Mouse (Mus musculus) MEL (cell line): ENCODE measurements around the gene Gm13693. TPM values are rescaled to one million over a fixed set of nuclear protein-coding genes. Genes with fewer than 3 reads are reported as not detected.
"Not testable (repeated sequence)": the region's sequence is repeated elsewhere in the genome, so short reads cannot be mapped to it uniquely, and the experiment has no call there.

Experiments
- DNase-seq: peaks from one replicate; pipeline ENCODE4 v3.0.0; 2011; ENCODE audit warnings: low read depth, low spot score
- H3K27ac ChIP-seq: 2 replicates; pipeline ENCODE4 v1.5.1; 2012; ENCODE audit warnings: low read depth, mild to moderate bottlenecking, control low read depth, low read length, moderate library complexity; ENCODE audit not compliant: control insufficient read depth
- H3K27me3 ChIP-seq, 2 experiments: fragments of 150-350 bp in 1 of 2; sonication (generic) in 1 of 2; 2 replicates each; pipeline ENCODE4 v1.6.1; 2012; ENCODE audit warnings: low read length in 2 of 2, mild to moderate bottlenecking in 2 of 2, improper control_type of control experiment in 1 of 2, moderate library complexity in 1 of 2; ENCODE audit not compliant: insufficient read depth in 2 of 2, control insufficient read depth in 1 of 2
- H3K36me3 ChIP-seq, 2 experiments: 2 replicates each; pipeline ENCODE4 v1.6.1; 2012 to 2014; ENCODE audit warnings: low read length in 2 of 2, improper control_type of control experiment in 1 of 2, inconsistent platforms in 1 of 2, mild to moderate bottlenecking in 1 of 2; ENCODE audit not compliant: insufficient read depth in 2 of 2, control insufficient read depth in 1 of 2
- H3K4me1 ChIP-seq, 2 experiments: fragments of 150-350 bp in 1 of 2; sonication (generic) in 1 of 2; 2 replicates each; pipeline ENCODE4 v1.6.1; 2012; ENCODE audit warnings: low read length in 2 of 2, improper control_type of control experiment in 1 of 2, mild to moderate bottlenecking in 1 of 2; ENCODE audit not compliant: insufficient read depth in 2 of 2, control insufficient read depth in 1 of 2
- H3K4me3 ChIP-seq, 2 experiments: fragments of 150-350 bp in 1 of 2; sonication (generic) in 1 of 2; 2 replicates each; pipeline ENCODE4 v1.5.1; 2012; ENCODE audit warnings: low read depth in 2 of 2, low read length in 2 of 2, mild to moderate bottlenecking in 2 of 2, moderate library complexity in 2 of 2, control low read depth in 1 of 2, improper control_type of control experiment in 1 of 2; ENCODE audit not compliant: control insufficient read depth in 1 of 2, insufficient read depth in 1 of 2
- H3K79me2 ChIP-seq: 2 replicates; pipeline ENCODE4 v1.6.1; 2012; ENCODE audit warnings: mild to moderate bottlenecking, low read length, moderate library complexity; ENCODE audit not compliant: control insufficient read depth, poor library complexity, insufficient read depth
- H3K9ac ChIP-seq: 2 replicates; pipeline ENCODE4 v1.6.1; 2012; ENCODE audit warnings: low read depth, mild to moderate bottlenecking, control low read depth, low read length, moderate library complexity; ENCODE audit not compliant: control insufficient read depth, poor library complexity, severe bottlenecking
- H3K9me3 ChIP-seq: fragments of 150-350 bp; sonication (generic); replicated peaks from 2 replicates; pipeline ENCODE4 v1.6.1; 2012; ENCODE audit warnings: mild to moderate bottlenecking, low read length, improper control_type of control experiment, moderate library complexity; ENCODE audit not compliant: insufficient read depth
- JUND ChIP-seq: IDR thresholded peaks from 2 replicates; pipeline ENCODE4 v1.6.1; 2011; ENCODE audit warnings: low read depth, mild to moderate bottlenecking, improper control_type of control experiment, low read length
- MAZ ChIP-seq: IDR thresholded peaks from 2 replicates; pipeline ENCODE4 v1.6.1; 2012; ENCODE audit warnings: low read depth, mild to moderate bottlenecking, inconsistent platforms, low read length, improper control_type of control experiment
- MYC ChIP-seq: IDR thresholded peaks from 2 replicates; pipeline ENCODE4 v1.6.1; 2011; ENCODE audit warnings: low read depth, mild to moderate bottlenecking, low read length, improper control_type of control experiment, moderate library complexity
- NELFE ChIP-seq: IDR thresholded peaks from 2 replicates; pipeline ENCODE4 v1.6.1; 2011; ENCODE audit warnings: low read depth, low read length, improper control_type of control experiment
- SIN3A ChIP-seq: IDR thresholded peaks from 2 replicates; pipeline ENCODE4 v1.6.1; 2012; ENCODE audit warnings: low read length, improper control_type of control experiment, inconsistent platforms
- SMC3 ChIP-seq: IDR thresholded peaks from 2 replicates; pipeline ENCODE4 v1.6.1; 2011; ENCODE audit warnings: low read depth, low read length, improper control_type of control experiment
- TCF12 ChIP-seq: IDR thresholded peaks from 2 replicates; pipeline ENCODE4 v1.6.1; 2014; ENCODE audit warnings: low read depth, mild to moderate bottlenecking, inconsistent platforms, low read length, improper control_type of control experiment, moderate library complexity
- USF1 ChIP-seq: IDR thresholded peaks from 2 replicates; pipeline ENCODE4 v1.6.1; 2014; ENCODE audit warnings: low read depth, mild to moderate bottlenecking, inconsistent platforms, low read length, improper control_type of control experiment, moderate library complexity
- polyA plus RNA-seq, 2 experiments: library from polyadenylated mRNA; stranded (reverse) in 1 of 2; unstranded in 1 of 2; fragments of >175 nt in 1 of 2; fragments of >200 nt in 1 of 2; gene quantifications; 2 replicates each; pipeline versions ENCODE4 v1.2.1 to v1.2.4; 2012; ENCODE audit warnings: low replicate concordance in 2 of 2, low read depth in 1 of 2; ENCODE audit not compliant: insufficient read length in 2 of 2, insufficient read depth in 1 of 2, missing spikeins in 1 of 2
- total RNA-seq: library from RNA; depleted of rRNA; stranded (reverse); fragments of 300-350 nt; gene quantifications from 2 replicates; pipeline ENCODE4 v1.2.3, GENCODE M21; 2012

Gm13693 gene
- total and polyA plus RNA-seq, 3 experiments = 0.08 TPM; not detected in 1

DNA sequence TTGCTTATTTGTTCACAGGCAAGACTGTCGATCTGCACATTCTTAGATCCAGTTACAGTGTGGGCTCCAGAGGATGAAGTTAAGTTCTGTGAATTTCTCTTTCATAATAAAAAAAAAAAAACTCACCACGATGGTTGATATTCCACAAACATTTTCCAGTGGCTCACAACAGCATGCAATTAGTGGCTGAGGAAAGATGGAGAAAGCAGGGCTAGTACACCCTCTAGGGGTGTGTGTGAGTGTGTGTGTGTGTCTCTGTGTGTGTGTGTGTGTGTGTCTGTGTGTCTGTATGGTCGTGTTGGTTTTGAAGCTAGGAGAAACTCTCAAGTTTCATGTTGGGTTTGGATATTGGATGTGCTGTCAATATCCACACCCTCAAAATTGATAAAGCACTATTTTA, 19.9 kb upstream of the Gm13693 start:
- H3K9ac ChIP-seq = no peak overlapping the region
- no peaks in the 10 kb centered on the region for H3K27me3 ChIP-seq
- H3K4me3 ChIP-seq = no peak overlapping the region
- DNase-seq = no peak
- no peak for TF ChIP-seq TCF12
- TF ChIP-seq JUND = no peak
- no peak for TF ChIP-seq USF1
- no peaks in the 10 kb centered on the region for H3K4me1 ChIP-seq
- no peaks in the 10 kb centered on the region for H3K79me2 ChIP-seq
- H3K27ac ChIP-seq = no peak overlapping the region
- H3K36me3 ChIP-seq = no peaks in the 10 kb centered on the region
- no peaks in the 10 kb centered on the region for H3K9me3 ChIP-seq

DNA sequence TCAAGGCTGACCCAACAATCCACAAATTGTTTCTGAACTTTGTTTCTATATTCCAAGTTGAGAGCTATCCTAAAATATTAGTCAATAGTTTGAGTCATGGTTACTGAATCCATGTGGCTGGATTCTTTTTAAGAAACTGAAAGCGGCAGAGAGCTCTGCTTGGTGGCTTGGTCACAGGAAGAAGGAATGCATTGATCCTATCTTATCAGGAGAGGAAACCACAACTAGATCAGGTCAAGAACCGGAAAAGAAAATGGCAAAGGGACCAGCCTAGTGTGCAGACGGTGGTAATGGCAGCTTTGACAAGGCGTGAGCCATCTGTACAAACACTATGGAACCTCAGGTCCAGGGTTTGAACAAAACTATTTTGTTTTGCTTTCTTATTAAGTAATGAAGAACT, 19.5 kb upstream of the Gm13693 start:
- no peak for DNase-seq
- no peaks in the 10 kb centered on the region for H3K79me2 ChIP-seq
- no peak overlapping the region for H3K9ac ChIP-seq
- no peaks in the 10 kb centered on the region for H3K27me3 ChIP-seq
- no peak for TF ChIP-seq MAZ
- no peak for TF ChIP-seq SMC3
- TF ChIP-seq MYC = no peak
- no peak for TF ChIP-seq JUND
- TF ChIP-seq NELFE = no peak
- TF ChIP-seq SIN3A = no peak
- H3K36me3 ChIP-seq = no peaks in the 10 kb centered on the region
- H3K4me1 ChIP-seq = no peaks in the 10 kb centered on the region
- no peak overlapping the region for H3K27ac ChIP-seq
- no peaks in the 10 kb centered on the region for H3K9me3 ChIP-seq
- H3K4me3 ChIP-seq = no peak overlapping the region

DNA sequence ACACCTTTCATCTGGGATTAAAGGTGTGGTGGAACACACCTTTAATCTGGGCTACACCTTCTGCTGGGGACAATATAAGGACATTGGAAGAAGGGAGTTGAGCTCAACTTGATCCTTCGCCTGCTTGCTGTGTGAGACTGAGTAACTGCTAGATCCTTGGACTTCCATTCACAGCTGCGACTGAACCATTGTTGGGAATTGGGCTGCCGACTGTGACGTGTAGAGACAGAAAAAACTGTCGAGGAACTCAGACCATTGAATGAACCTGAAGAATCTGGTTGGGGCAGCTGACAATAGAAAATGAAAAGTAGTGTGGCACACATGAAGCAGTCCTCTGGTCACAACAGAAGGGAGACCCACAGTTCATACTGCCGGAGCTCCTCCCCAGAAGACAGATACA, 5.9 kb upstream of the Gm13693 start, which contains the start of gene Gm13698:
Gene Gm13698 (plus strand): TSS at position 301 of the 400 bp plus-strand sequence.
- H3K9ac ChIP-seq, H3K27me3 ChIP-seq, DNase-seq, H3K9me3 ChIP-seq, H3K27ac ChIP-seq, H3K4me3 ChIP-seq, H3K79me2 ChIP-seq, H3K4me1 ChIP-seq, H3K36me3 ChIP-seq: not testable (repeated sequence)

DNA sequence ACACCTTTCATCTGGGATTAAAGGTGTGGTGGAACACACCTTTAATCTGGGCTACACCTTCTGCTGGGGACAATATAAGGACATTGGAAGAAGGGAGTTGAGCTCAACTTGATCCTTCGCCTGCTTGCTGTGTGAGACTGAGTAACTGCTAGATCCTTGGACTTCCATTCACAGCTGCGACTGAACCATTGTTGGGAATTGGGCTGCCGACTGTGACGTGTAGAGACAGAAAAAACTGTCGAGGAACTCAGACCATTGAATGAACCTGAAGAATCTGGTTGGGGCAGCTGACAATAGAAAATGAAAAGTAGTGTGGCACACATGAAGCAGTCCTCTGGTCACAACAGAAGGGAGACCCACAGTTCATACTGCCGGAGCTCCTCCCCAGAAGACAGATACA, 5.7 kb downstream of the Gm13693 start, which contains the start of gene Gm13695:
Gene Gm13695 (plus strand): TSS at position 301 of the 400 bp plus-strand sequence.
- H3K4me3 ChIP-seq, H3K9me3 ChIP-seq, H3K27me3 ChIP-seq, H3K79me2 ChIP-seq, H3K27ac ChIP-seq, DNase-seq, H3K9ac ChIP-seq, H3K4me1 ChIP-seq, H3K36me3 ChIP-seq: not testable (repeated sequence)

DNA sequence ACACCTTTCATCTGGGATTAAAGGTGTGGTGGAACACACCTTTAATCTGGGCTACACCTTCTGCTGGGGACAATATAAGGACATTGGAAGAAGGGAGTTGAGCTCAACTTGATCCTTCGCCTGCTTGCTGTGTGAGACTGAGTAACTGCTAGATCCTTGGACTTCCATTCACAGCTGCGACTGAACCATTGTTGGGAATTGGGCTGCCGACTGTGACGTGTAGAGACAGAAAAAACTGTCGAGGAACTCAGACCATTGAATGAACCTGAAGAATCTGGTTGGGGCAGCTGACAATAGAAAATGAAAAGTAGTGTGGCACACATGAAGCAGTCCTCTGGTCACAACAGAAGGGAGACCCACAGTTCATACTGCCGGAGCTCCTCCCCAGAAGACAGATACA, 11.5 kb downstream of the Gm13693 start, which contains the start of gene Gm13696:
Gene Gm13696 (plus strand): TSS at position 301 of the 400 bp plus-strand sequence.
- H3K9me3 ChIP-seq, H3K9ac ChIP-seq, H3K36me3 ChIP-seq, H3K4me3 ChIP-seq, H3K79me2 ChIP-seq, H3K4me1 ChIP-seq, H3K27ac ChIP-seq, DNase-seq, H3K27me3 ChIP-seq: not testable (repeated sequence)

DNA sequence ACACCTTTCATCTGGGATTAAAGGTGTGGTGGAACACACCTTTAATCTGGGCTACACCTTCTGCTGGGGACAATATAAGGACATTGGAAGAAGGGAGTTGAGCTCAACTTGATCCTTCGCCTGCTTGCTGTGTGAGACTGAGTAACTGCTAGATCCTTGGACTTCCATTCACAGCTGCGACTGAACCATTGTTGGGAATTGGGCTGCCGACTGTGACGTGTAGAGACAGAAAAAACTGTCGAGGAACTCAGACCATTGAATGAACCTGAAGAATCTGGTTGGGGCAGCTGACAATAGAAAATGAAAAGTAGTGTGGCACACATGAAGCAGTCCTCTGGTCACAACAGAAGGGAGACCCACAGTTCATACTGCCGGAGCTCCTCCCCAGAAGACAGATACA, 17.3 kb downstream of the Gm13693 start, which contains the start of gene Gm13694:
Gene Gm13694 (plus strand): TSS at position 301 of the 400 bp plus-strand sequence.
- H3K27me3 ChIP-seq, H3K27ac ChIP-seq, H3K9ac ChIP-seq, H3K36me3 ChIP-seq, H3K4me1 ChIP-seq, DNase-seq, H3K9me3 ChIP-seq, H3K79me2 ChIP-seq, H3K4me3 ChIP-seq: not testable (repeated sequence)
